Mouse (Mus musculus): ENCODE measurements at regions not wholly inside any gene's neighbourhood (a gene's known extent, or its start where the extent isn't known, plus 50 kb on each side); places are given as distances from the start of the nearest gene placed in this dataset.

DNA sequence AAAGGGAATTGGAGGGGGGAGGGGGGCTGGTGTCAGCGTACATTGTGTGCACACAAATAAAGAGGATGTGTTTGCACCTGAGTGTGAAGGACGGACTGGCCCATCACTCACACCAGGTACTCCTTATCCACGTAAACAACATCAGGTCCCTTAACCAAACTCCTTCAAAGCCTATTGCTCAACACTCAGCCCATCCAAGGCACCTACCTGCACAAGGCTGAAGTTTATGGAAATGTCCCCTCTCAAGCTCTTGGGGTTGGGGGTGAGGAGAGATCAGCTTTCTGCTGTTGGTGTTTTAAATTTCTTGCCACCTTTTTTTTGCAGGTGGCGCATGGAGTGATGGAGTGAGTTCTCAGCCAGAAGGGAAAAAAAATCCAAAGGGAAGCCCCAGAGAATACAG, 270.2 kb upstream of the Zfp637 start:
- Histone ChIP-seq H3K9me3 (ENCODE audit: low read length) (no peaks in the 10 kb centered on the region), H3K4me3 (ENCODE audit: low read length) (no peak overlapping the region), H3K4me2 (replicated peaks; ENCODE audit: low read depth, low read length) (no peak overlapping the region), H3K9ac (replicated peaks; ENCODE audit: low read length) (no peak overlapping the region), H3K36me3 (ENCODE audit: insufficient read depth, low read length) (no peaks in the 10 kb centered on the region), H3K4me1 (ENCODE audit: insufficient read depth, low read length) (peaks cover 19% of the 10 kb centered on the region), H3K27ac (ENCODE audit: low read length) (no peak overlapping the region), H3K27me3 (ENCODE audit: insufficient read depth, low read length) (peaks cover 3% of the 10 kb centered on the region; the same call in 1 of the 2 replicates)
- WGBS: 90% methylated on average over 4 of the region's 4 CpGs
- ATAC-seq (ENCODE audit: low FRiP score, low TSS enrichment): no peak

DNA sequence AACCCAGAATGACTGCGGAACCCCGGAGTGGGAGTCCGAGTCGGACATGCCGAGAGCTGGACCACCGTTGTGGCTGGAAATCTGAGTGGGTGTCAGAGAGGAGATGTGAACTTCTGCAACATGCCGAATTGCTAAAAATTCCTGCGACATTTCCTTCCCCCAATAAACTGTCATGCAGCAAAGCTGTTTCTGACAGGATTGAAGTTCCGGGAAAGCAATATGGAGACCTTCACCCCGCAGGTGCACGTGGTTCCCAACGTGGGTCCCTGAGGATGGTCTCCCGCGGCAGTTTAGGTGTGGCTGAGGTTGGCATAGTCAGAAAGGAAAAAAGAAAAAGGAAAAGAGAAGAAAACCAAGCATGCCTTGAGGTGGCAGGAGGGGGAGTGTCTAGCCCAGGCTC, 269.0 kb upstream of the Zfp637 start:
- WGBS: 86% methylated on average over 14 of the region's 14 CpGs
- no peak overlapping the region for H3K4me3 ChIP-seq (ENCODE audit: low read length)

DNA sequence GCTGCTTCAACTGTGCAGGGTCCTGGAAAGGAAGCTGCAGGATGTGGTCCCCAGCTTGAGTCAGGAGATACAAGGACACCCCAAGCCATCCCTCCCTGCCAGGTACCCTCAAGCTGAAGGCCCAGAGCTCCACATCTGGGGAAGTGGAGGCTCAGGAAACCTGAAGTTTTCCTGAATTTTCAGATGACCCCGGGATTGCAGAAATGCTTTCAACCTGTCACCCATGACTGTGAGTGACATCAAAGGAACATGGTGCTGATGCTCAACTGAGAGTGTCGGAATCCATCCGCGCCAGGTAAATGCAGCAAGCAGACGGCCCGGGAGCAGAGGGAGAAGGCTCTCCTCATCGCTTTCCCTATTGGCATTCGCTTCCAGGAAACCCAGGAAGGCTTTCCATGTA, 267.6 kb upstream of the Zfp637 start:
- Histone ChIP-seq H3K4me3 (ENCODE audit: low read length) (no peak overlapping the region), H3K9ac (replicated peaks; ENCODE audit: low read length) (no peak overlapping the region), H3K27me3 (ENCODE audit: insufficient read depth, low read length) (peaks cover 6% of the 10 kb centered on the region), H3K4me2 (replicated peaks; ENCODE audit: low read depth, low read length) (no peak overlapping the region), H3K4me1 (ENCODE audit: insufficient read depth, low read length) (peaks cover 14% of the 10 kb centered on the region), H3K36me3 (ENCODE audit: insufficient read depth, low read length) (no peaks in the 10 kb centered on the region), H3K9me3 (ENCODE audit: low read length) (no peaks in the 10 kb centered on the region), H3K27ac (ENCODE audit: low read length) (no peak overlapping the region)
- WGBS: 96% methylated on average over 8 of the region's 8 CpGs
- ATAC-seq (ENCODE audit: low FRiP score, low TSS enrichment): no peak

More for the DNA sequence above, 269.0 kb upstream of the Zfp637 start:
- H3K36me3 ChIP-seq (ENCODE audit: insufficient read depth, low read length): no peaks in the 10 kb centered on the region
- H3K27me3 ChIP-seq (ENCODE audit: insufficient read depth, low read length): peaks cover 6% of the 10 kb centered on the region
- H3K9me3 ChIP-seq (ENCODE audit: low read length): no peaks in the 10 kb centered on the region
- H3K4me2 ChIP-seq (replicated peaks; ENCODE audit: low read depth, low read length): no peak overlapping the region
- ATAC-seq (ENCODE audit: low FRiP score, low TSS enrichment): no peak
- H3K9ac ChIP-seq (replicated peaks; ENCODE audit: low read length): no peak overlapping the region
- peaks cover 14% of the 10 kb centered on the region for H3K4me1 ChIP-seq (ENCODE audit: insufficient read depth, low read length)
- H3K27ac ChIP-seq (ENCODE audit: low read length): no peak overlapping the region

DNA sequence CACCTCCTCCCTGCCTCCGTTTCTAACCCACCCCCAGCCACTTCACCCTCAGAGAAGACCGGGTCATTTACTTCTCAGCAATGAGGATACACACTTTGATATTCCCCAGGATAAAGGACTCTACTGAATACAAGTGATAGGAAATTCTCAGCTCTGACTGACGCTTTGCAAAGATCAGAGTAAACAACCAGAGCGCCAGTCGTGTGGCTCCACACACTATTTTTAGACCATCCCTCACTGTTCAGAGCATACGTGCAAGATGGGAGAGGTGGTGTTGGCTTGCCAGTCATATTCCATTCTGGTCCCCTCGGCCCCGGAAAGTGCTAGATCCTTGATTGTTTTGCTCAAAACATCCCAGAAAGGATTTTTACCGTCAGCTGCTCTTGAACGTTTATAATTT, 266.8 kb upstream of the Zfp637 start:
- Histone ChIP-seq H3K27me3 (ENCODE audit: insufficient read depth, low read length) (peaks cover 6% of the 10 kb centered on the region), H3K4me2 (replicated peaks; ENCODE audit: low read depth, low read length) (no peak overlapping the region), H3K9me3 (ENCODE audit: low read length) (no peaks in the 10 kb centered on the region), H3K4me1 (ENCODE audit: insufficient read depth, low read length) (peaks cover 14% of the 10 kb centered on the region), H3K4me3 (ENCODE audit: low read length) (no peak overlapping the region), H3K27ac (ENCODE audit: low read length) (no peak overlapping the region), H3K9ac (replicated peaks; ENCODE audit: low read length) (no peak overlapping the region), H3K36me3 (ENCODE audit: insufficient read depth, low read length) (no peaks in the 10 kb centered on the region)
- WGBS: 73% methylated on average over 10 of the region's 10 CpGs
- ATAC-seq (ENCODE audit: low FRiP score, low TSS enrichment): no peak

DNA sequence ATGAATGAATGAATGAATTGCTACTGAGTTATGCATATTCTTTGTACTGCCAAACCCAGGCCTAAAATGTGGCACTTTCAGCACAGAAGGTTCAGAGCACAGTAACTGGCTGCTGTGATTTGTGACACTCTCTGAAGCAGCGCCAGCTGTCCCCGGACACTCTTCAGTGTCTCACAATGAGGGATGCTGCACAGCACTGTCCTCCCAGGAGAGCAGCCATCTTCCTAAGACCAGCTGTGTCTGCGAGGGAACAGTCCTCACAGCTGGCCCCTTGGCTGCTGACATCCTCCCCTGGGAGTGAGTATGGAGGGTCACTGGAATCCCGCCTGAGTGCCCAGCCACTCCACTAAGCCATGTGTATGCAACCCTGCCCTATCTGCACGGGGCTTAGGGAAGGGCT, 265.9 kb upstream of the Zfp637 start:
- Histone ChIP-seq H3K27ac (ENCODE audit: low read length) (no peak overlapping the region), H3K27me3 (ENCODE audit: insufficient read depth, low read length) (peaks cover 6% of the 10 kb centered on the region), H3K4me2 (replicated peaks; ENCODE audit: low read depth, low read length) (no peak overlapping the region), H3K4me1 (ENCODE audit: insufficient read depth, low read length) (peaks cover 11% of the 10 kb centered on the region), H3K9ac (replicated peaks; ENCODE audit: low read length) (no peak overlapping the region), H3K9me3 (ENCODE audit: low read length) (no peaks in the 10 kb centered on the region), H3K4me3 (ENCODE audit: low read length) (no peak overlapping the region), H3K36me3 (ENCODE audit: insufficient read depth, low read length) (no peaks in the 10 kb centered on the region)
- 73% methylated on average over 5 of the region's 5 CpGs for WGBS
- ATAC-seq (ENCODE audit: low FRiP score, low TSS enrichment): no peak

DNA sequence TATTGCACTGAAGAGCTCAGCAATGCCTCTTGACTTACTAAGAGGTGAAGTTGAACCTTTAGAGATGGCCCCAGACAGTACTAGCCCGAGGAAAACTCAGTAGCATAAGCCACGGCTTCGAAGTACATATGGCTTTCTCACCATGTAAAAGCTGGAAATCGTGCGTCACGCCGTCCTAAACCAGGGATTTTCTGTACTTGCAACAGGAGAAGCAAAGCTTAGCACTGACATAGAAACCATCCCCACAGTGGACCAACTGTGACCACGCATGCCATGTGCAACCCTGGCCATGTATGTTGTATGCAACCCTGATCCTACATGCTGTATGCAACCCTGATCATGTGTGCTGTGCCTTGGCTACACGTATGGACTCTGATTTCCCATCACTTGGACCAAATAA, 265.0 kb upstream of the Zfp637 start:
- 94% methylated on average over 9 of the region's 9 CpGs for WGBS
- Histone ChIP-seq H3K36me3 (ENCODE audit: insufficient read depth, low read length) (no peaks in the 10 kb centered on the region), H3K9ac (replicated peaks; ENCODE audit: low read length) (no peak overlapping the region), H3K4me2 (replicated peaks; ENCODE audit: low read depth, low read length) (no peak overlapping the region), H3K4me1 (ENCODE audit: insufficient read depth, low read length) (peaks cover 5% of the 10 kb centered on the region; the same call in 1 of the 2 replicates), H3K4me3 (ENCODE audit: low read length) (no peak overlapping the region), H3K27ac (ENCODE audit: low read length) (no peak overlapping the region), H3K9me3 (ENCODE audit: low read length) (no peaks in the 10 kb centered on the region), H3K27me3 (ENCODE audit: insufficient read depth, low read length) (peaks cover 6% of the 10 kb centered on the region)
- ATAC-seq (ENCODE audit: low FRiP score, low TSS enrichment): no peak

DNA sequence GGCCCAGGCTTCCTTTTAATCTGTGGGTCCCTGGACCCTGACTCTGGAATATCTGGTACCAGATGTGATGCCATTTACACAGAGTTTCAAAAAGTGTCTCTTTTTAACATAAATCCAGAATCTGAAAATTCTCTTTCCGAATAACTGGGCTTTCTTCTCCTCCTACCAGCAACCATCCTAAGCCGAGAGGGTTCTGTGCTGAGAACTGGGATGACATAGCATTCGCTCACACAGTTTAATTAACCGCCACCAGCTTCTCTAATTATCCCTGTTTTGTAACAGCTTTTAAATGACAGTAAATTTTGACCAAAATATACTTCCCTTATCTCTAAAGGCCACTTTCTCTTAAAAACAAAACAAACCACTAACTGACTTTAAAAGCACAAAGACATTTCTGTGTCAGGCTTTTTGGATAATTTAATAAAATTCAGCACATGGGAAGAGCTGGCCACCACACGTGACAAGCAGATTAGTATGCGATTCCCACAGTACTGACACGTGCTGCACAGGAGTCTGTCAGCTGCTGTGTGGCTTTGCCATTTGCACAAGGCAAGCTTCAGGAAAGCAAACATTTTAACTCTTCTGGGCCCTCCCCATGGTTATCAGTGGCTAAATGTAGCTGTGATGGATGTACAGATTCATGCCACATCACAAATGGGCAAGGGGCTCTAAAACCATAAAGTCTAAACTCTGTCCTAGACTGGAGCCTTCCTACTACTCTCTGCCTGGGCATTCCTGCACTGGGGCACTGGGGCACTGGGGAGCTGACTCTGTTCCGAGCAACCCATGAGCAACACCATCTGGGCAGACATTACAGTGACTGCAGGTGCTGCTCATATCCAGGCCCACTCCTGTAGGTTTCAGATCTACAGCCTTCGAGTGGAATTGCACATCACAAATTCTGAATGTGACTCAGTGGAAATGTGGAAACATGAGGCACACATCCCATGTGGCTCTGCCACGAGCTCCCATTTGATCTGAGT, 263.1 kb upstream of the Zfp637 start:
- Histone ChIP-seq H3K4me1 (ENCODE audit: insufficient read depth, low read length) (peaks cover 2% of the 10 kb centered on the region; the same call in 1 of the 2 replicates), H3K9me3 (ENCODE audit: low read length) (no peaks in the 10 kb centered on the region), H3K36me3 (ENCODE audit: insufficient read depth, low read length) (no peaks in the 10 kb centered on the region), H3K4me2 (replicated peaks; ENCODE audit: low read depth, low read length) (no peak overlapping the region), H3K27me3 (ENCODE audit: insufficient read depth, low read length) (peaks cover 3% of the 10 kb centered on the region; the same call in 1 of the 2 replicates), H3K27ac (ENCODE audit: low read length) (no peak overlapping the region), H3K4me3 (ENCODE audit: low read length) (no peak overlapping the region), H3K9ac (replicated peaks; ENCODE audit: low read length) (no peak overlapping the region)
- no peak for ATAC-seq (ENCODE audit: low FRiP score, low TSS enrichment)
- 76% methylated on average over 10 of the region's 10 CpGs for WGBS

DNA sequence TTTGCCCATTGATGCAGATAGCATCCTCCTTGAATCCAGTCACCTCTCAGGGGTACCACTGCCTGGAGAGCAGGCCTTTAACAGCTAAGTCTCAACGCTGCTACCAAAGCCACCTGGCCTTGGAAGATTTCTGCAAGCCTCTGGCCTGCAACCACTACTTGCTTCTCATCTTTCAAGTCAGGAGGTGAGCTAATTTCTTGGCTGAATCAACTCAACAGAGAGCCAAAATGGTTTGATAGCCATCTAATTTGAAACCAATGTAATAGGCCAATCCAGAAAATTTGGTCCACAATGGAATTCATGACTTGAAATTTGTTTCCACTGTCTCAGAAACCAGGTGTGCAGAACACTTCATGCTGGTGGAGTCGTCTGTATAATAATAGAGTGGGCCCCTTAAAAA, 260.0 kb upstream of the Zfp637 start:
- peaks cover 3% of the 10 kb centered on the region; the same call in 1 of the 2 replicates for H3K27me3 ChIP-seq (ENCODE audit: insufficient read depth, low read length)
- H3K4me3 ChIP-seq (ENCODE audit: low read length): no peak overlapping the region
- H3K27ac ChIP-seq (ENCODE audit: low read length): no peak overlapping the region
- no peak overlapping the region for H3K9ac ChIP-seq (replicated peaks; ENCODE audit: low read length)
- no peak for ATAC-seq (ENCODE audit: low FRiP score, low TSS enrichment)
- no peaks in the 10 kb centered on the region for H3K36me3 ChIP-seq (ENCODE audit: insufficient read depth, low read length)
- H3K4me2 ChIP-seq (replicated peaks; ENCODE audit: low read depth, low read length): no peak overlapping the region
- H3K9me3 ChIP-seq (ENCODE audit: low read length): no peaks in the 10 kb centered on the region
- H3K4me1 ChIP-seq (ENCODE audit: insufficient read depth, low read length): no peaks in the 10 kb centered on the region
- 73% methylated on average over 2 of the region's 2 CpGs for WGBS

DNA sequence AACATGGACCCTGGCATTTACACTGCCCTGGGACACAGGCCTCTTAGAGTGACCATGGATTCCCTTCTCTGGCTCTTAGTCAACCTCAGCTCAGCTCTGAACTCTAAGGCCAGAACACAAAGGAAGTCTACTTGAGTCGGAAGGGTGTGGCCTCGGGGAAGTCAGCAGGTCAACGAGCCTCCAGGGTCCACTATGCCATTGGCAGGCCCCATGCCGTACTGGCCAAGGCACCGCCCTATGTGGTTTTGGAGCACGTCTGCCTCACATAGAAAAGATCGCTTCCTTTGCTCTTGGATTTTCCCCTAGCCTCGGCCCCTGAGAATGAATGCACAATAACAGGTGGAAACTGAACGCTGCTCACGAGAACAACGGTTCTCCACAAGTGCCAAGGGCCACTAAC, 257.9 kb upstream of the Zfp637 start:
- H3K36me3 ChIP-seq (ENCODE audit: insufficient read depth, low read length): no peaks in the 10 kb centered on the region
- 91% methylated on average over 11 of the region's 11 CpGs for WGBS
- H3K9ac ChIP-seq (replicated peaks; ENCODE audit: low read length): no peak overlapping the region
- H3K4me3 ChIP-seq (ENCODE audit: low read length): no peak overlapping the region
- no peak for ATAC-seq (ENCODE audit: low FRiP score, low TSS enrichment)
- H3K4me1 ChIP-seq (ENCODE audit: insufficient read depth, low read length): no peaks in the 10 kb centered on the region
- no peak overlapping the region for H3K27ac ChIP-seq (ENCODE audit: low read length)
- H3K27me3 ChIP-seq (ENCODE audit: insufficient read depth, low read length): no peaks in the 10 kb centered on the region
- H3K4me2 ChIP-seq (replicated peaks; ENCODE audit: low read depth, low read length): no peak overlapping the region
- H3K9me3 ChIP-seq (ENCODE audit: low read length): no peaks in the 10 kb centered on the region

DNA sequence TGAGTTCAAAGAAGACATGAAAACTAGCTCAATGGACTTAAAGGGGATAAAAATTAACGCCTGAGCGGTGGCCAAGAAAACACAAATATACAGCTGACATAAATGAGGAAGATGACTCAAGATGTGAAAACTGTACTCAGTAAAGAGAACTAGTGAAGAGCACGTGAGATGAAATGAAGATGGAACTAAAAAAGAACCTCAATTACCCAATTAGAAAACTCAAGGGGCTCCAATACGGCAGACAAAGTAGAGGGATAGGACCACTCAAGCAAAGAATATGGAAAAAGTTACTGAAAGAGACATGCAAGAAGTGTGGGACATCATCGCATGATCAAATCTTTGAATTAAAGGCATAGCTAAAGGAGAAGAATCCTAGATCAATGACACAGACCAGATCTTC, 256.4 kb upstream of the Zfp637 start:
- Histone ChIP-seq H3K36me3 (ENCODE audit: insufficient read depth, low read length) (no peaks in the 10 kb centered on the region), H3K9ac (replicated peaks; ENCODE audit: low read length) (no peak overlapping the region), H3K4me2 (replicated peaks; ENCODE audit: low read depth, low read length) (no peak overlapping the region), H3K27ac (ENCODE audit: low read length) (no peak overlapping the region), H3K9me3 (ENCODE audit: low read length) (no peaks in the 10 kb centered on the region), H3K4me3 (ENCODE audit: low read length) (no peak overlapping the region), H3K4me1 (ENCODE audit: insufficient read depth, low read length) (no peaks in the 10 kb centered on the region), H3K27me3 (ENCODE audit: insufficient read depth, low read length) (no peaks in the 10 kb centered on the region)
- 93% methylated on average over 5 of the region's 5 CpGs for WGBS
- ATAC-seq (ENCODE audit: low FRiP score, low TSS enrichment): no peak
